Mouse (Mus musculus): ENCODE measurements around the gene Usp12.

Usp12 gene

GRCm38 (mm10) chr5:146794853-146795252 is at the start of gene Usp12:
Gene Usp12, minus strand, starts transcription at chr5:146795006.
- peak; percentile 94 for DNase-seq (ENCODE audit: low read depth, low spot score)

- no peak for DNase-seq (ENCODE audit: low read depth, low spot score)
Measured at GRCm38 (mm10) chr5:146844301-146844941, 49.6 kb upstream of the Usp12 start.

GRCm38 (mm10) chr5:146841996-146842395 is 47.2 kb upstream of the Usp12 start:
- DNase-seq (ENCODE audit: low read depth, low spot score), result no peak

GRCm38 (mm10) chr5:146841301-146841700 is 46.5 kb upstream of the Usp12 start:
- DNase-seq (ENCODE audit: low read depth, low spot score), result no peak

- DNase-seq (ENCODE audit: low read depth, low spot score), result no peak
Measured at GRCm38 (mm10) chr5:146840422-146840821, 45.6 kb upstream of the Usp12 start.

GRCm38 (mm10) chr5:146839760-146840159 is 45.0 kb upstream of the Usp12 start:
- DNase-seq (ENCODE audit: low read depth, low spot score), result no peak

- DNase-seq (ENCODE audit: low read depth, low spot score), result no peak
Measured at GRCm38 (mm10) chr5:146838836-146839648, 44.2 kb upstream of the Usp12 start.

- DNase-seq (ENCODE audit: low read depth, low spot score), result no peak
Measured at GRCm38 (mm10) chr5:146837967-146838720, 43.3 kb upstream of the Usp12 start.

GRCm38 (mm10) chr5:146834959-146835358 is 40.2 kb upstream of the Usp12 start:
- no peak for DNase-seq (ENCODE audit: low read depth, low spot score)

GRCm38 (mm10) chr5:146833673-146834201 is 38.9 kb upstream of the Usp12 start:
- DNase-seq (ENCODE audit: low read depth, low spot score), result no peak

- peak; percentile 91 for DNase-seq (ENCODE audit: low read depth, low spot score)
Measured at GRCm38 (mm10) chr5:146832769-146833448, 38.1 kb upstream of the Usp12 start, which contains the start of gene Rpl21. Gene Rpl21, plus strand, starts transcription at chr5:146832890.

GRCm38 (mm10) chr5:146832435-146832768 is 37.6 kb upstream of the Usp12 start:
- no peak for DNase-seq (ENCODE audit: low read depth, low spot score)

GRCm38 (mm10) chr5:146829528-146829927 is 34.7 kb upstream of the Usp12 start:
- DNase-seq (ENCODE audit: low read depth, low spot score), result no peak

GRCm38 (mm10) chr5:146823005-146823404 is 28.2 kb upstream of the Usp12 start:
- DNase-seq (ENCODE audit: low read depth, low spot score), result no peak

GRCm38 (mm10) chr5:146818906-146819623 is 24.3 kb upstream of the Usp12 start:
- DNase-seq (ENCODE audit: low read depth, low spot score), result no peak

GRCm38 (mm10) chr5:146817583-146817982 is 22.8 kb upstream of the Usp12 start:
- no peak for DNase-seq (ENCODE audit: low read depth, low spot score)

- DNase-seq (ENCODE audit: low read depth, low spot score), result no peak
Measured at GRCm38 (mm10) chr5:146815394-146815793, 20.6 kb upstream of the Usp12 start.

- DNase-seq (ENCODE audit: low read depth, low spot score), result no peak
Measured at GRCm38 (mm10) chr5:146813421-146813820, 18.6 kb upstream of the Usp12 start.

- DNase-seq (ENCODE audit: low read depth, low spot score), result no peak
Measured at GRCm38 (mm10) chr5:146812866-146813265, 18.1 kb upstream of the Usp12 start.

- DNase-seq (ENCODE audit: low read depth, low spot score), result no peak
Measured at GRCm38 (mm10) chr5:146809951-146810350, 15.1 kb upstream of the Usp12 start.

- no peak for DNase-seq (ENCODE audit: low read depth, low spot score)
Measured at GRCm38 (mm10) chr5:146806004-146806430, 11.2 kb upstream of the Usp12 start.

All from retina, adult 2 months (tissue).